Comparison of ENCODE assay signal across 7 mouse cellular contexts in genomic region chr8:70797081-70798070, GRCm38 (mm10). TPM values are rescaled to one million over a fixed set of nuclear protein-coding genes. Genes with fewer than 3 reads are reported as not detected.
A peak's percentile ranks its signal among the peaks of the same experiment; 100 is the strongest.
DNase-seq lines count a peak whose midpoint lies in the region; ATAC-seq lines count a peak whose summit lies in the region.

No protein-coding gene starts in this region.

- H3K4me3 ChIP-seq in intestine, embryonic 15.5 days (replicated peaks), result peak overlapping the region; percentile 57
- H3K4me3 ChIP-seq in midbrain, embryonic 10.5 days, result peak overlapping the region; percentile 69

- no peaks in the 10 kb centered on the region for H3K9me3 ChIP-seq in intestine, embryonic 15.5 days
- no peaks in the 10 kb centered on the region for H3K9me3 ChIP-seq in midbrain, embryonic 10.5 days (replicated peaks)

- peaks cover 24% of the 10 kb centered on the region; the same call in 1 of the 2 replicates for H3K27me3 ChIP-seq in intestine, embryonic 15.5 days (replicated peaks)
- peaks cover 87% of the 10 kb centered on the region for H3K27me3 ChIP-seq in midbrain, embryonic 10.5 days (ENCODE audit: low read depth, poor library complexity, severe bottlenecking)

- H3K9ac ChIP-seq in intestine, embryonic 15.5 days, result peak overlapping the region; percentile 70

- under 1% methylated on average over 55 of the region's 57 CpGs for WGBS in intestine, embryonic 15.5 days
- 1% methylated on average over 52 of the region's 57 CpGs for WGBS in midbrain, embryonic 10.5 days

- peak; percentile 96 for DNase-seq in adrenal gland, adult 2 months
- peak; percentile 94 for DNase-seq in embryo, embryonic 11 days
- DNase-seq in gastrocnemius, postnatal 25 days, result peak; percentile 87
- peak; percentile 87 to 95 for DNase-seq in left cerebral cortex, postnatal 25 days (ENCODE audit: low spot score in 2 of 2)
- DNase-seq in midbrain, embryonic 10.5 days (ENCODE audit: low spot score), result peak; percentile 93
- peak; percentile 74 for DNase-seq in skeletal muscle tissue, adult 2 months (ENCODE audit: low read depth, low spot score)

- no peaks in the 10 kb centered on the region for H3K36me3 ChIP-seq in intestine, embryonic 15.5 days
- no peaks in the 10 kb centered on the region for H3K36me3 ChIP-seq in midbrain, embryonic 10.5 days

- peak overlapping the region; percentile 88 for H3K4me2 ChIP-seq in intestine, embryonic 15.5 days (replicated peaks)

- peaks cover 29% of the 10 kb centered on the region for H3K4me1 ChIP-seq in intestine, embryonic 15.5 days (replicated peaks)
- peaks cover 52% of the 10 kb centered on the region for H3K4me1 ChIP-seq in midbrain, embryonic 10.5 days

- peak overlapping the region; percentile 83 for H3K27ac ChIP-seq in intestine, embryonic 15.5 days
- H3K27ac ChIP-seq in midbrain, embryonic 10.5 days (replicated peaks), result peak overlapping the region; percentile 86

- intact Hi-C loops in left cerebral cortex, postnatal 25 days (cut with DNase I), result loop anchor here (2.0 kb wide), 1 partner anchor 37 kb away; the partner anchor contains the start of gene Mpv17l2

- peak; percentile 86 for ATAC-seq in intestine, embryonic 15.5 days

RNA-seq across cellular contexts. Expression of gene Mast3, which starts 7.5 kb away (rescaled TPM):
- 10 to 100 TPM; 18.9 to 20.5 TPM for total RNA-seq in adrenal gland, adult 2 months (2021)
- 91.5 and 91.7 TPM in 2 replicates for polyA plus RNA-seq in adrenal gland, adult 2 months (2012; rRNA removed)
- total RNA-seq in gastrocnemius, postnatal 25 days (2021), result 1 to 10 TPM; 2.4 to 3.4 TPM
- polyA plus RNA-seq in intestine, embryonic 15.5 days (2015; fragmentation: Nextera tagmentation; extraction: Ambion mirVana), result 13.2 and 16.8 TPM in 2 replicates
- 100 to 1,000 TPM; 298 to 350 TPM for total RNA-seq in left cerebral cortex, postnatal 25 days (2021)
- polyA plus RNA-seq in midbrain, embryonic 10.5 days (2016; fragmentation: Nextera tagmentation; extraction: Ambion mirVana), result 9.8 and 12.1 TPM in 2 replicates

RNA-seq across cellular contexts. Expression of gene Il12rb1, which starts 10.9 kb away (rescaled TPM):
- under 1 TPM in 1 of 2 experiments, not detected in 1; 0.10 TPM for total RNA-seq in adrenal gland, adult 2 months (2021)
- polyA plus RNA-seq in adrenal gland, adult 2 months (2012; rRNA removed), result 0.28 and 0.41 TPM in 2 replicates
- total RNA-seq in gastrocnemius, postnatal 25 days (2021), result not detected
- 0.29 and 0.40 TPM in 2 replicates for polyA plus RNA-seq in intestine, embryonic 15.5 days (2015; fragmentation: Nextera tagmentation; extraction: Ambion mirVana)
- under 1 TPM; 0.80 to 0.83 TPM for total RNA-seq in left cerebral cortex, postnatal 25 days (2021)
- polyA plus RNA-seq in midbrain, embryonic 10.5 days (2016; fragmentation: Nextera tagmentation; extraction: Ambion mirVana), result 0.05 and 0.11 TPM in 2 replicates

RNA-seq across cellular contexts. Expression of gene Pik3r2, which starts 20.9 kb away (rescaled TPM):
- 10 to 100 TPM; 37.2 to 49.0 TPM for total RNA-seq in adrenal gland, adult 2 months (2021)
- 296 and 305 TPM in 2 replicates for polyA plus RNA-seq in adrenal gland, adult 2 months (2012; rRNA removed)
- total RNA-seq in gastrocnemius, postnatal 25 days (2021), result 10 to 100 TPM; 13.1 to 18.7 TPM
- 53.1 and 55.3 TPM in 2 replicates for polyA plus RNA-seq in intestine, embryonic 15.5 days (2015; fragmentation: Nextera tagmentation; extraction: Ambion mirVana)
- total RNA-seq in left cerebral cortex, postnatal 25 days (2021), result 100 to 1,000 TPM; 150 to 152 TPM
- polyA plus RNA-seq in midbrain, embryonic 10.5 days (2016; fragmentation: Nextera tagmentation; extraction: Ambion mirVana), result 66.2 and 66.6 TPM in 2 replicates

RNA-seq across cellular contexts. Expression of gene Mpv17l2, which starts 36.6 kb away (rescaled TPM):
- 100 to 1,000 TPM; 108 to 132 TPM for total RNA-seq in adrenal gland, adult 2 months (2021)
- polyA plus RNA-seq in adrenal gland, adult 2 months (2012; rRNA removed), result 359 and 417 TPM in 2 replicates
- total RNA-seq in gastrocnemius, postnatal 25 days (2021), result 10 to 100 TPM; 19.6 to 25.6 TPM
- polyA plus RNA-seq in intestine, embryonic 15.5 days (2015; fragmentation: Nextera tagmentation; extraction: Ambion mirVana), result 59.1 and 72.6 TPM in 2 replicates
- total RNA-seq in left cerebral cortex, postnatal 25 days (2021), result 10 to 100 TPM; 34.5 to 43.2 TPM
- polyA plus RNA-seq in midbrain, embryonic 10.5 days (2016; fragmentation: Nextera tagmentation; extraction: Ambion mirVana), result 31.7 and 34.6 TPM in 2 replicates

RNA-seq across cellular contexts. Expression of gene Arrdc2, which starts 42.1 kb away (rescaled TPM):
- 10 to 100 TPM in 1 of 2 experiments, 1 to 10 TPM in 1; 9.0 to 10.8 TPM for total RNA-seq in adrenal gland, adult 2 months (2021)
- 60.7 and 72.6 TPM in 2 replicates for polyA plus RNA-seq in adrenal gland, adult 2 months (2012; rRNA removed)
- total RNA-seq in gastrocnemius, postnatal 25 days (2021), result 10 to 100 TPM; 21.7 to 39.3 TPM
- 7.5 TPM in 2 replicates for polyA plus RNA-seq in intestine, embryonic 15.5 days (2015; fragmentation: Nextera tagmentation; extraction: Ambion mirVana)
- total RNA-seq in left cerebral cortex, postnatal 25 days (2021), result 10 to 100 TPM in 1 of 2 experiments, 1 to 10 TPM in 1; 9.5 to 12.2 TPM
- polyA plus RNA-seq in midbrain, embryonic 10.5 days (2016; fragmentation: Nextera tagmentation; extraction: Ambion mirVana), result 5.2 and 7.3 TPM in 2 replicates

Comparison
In these comparisons a context has a peak if more than half of its experiments do, and no peak if none do; other contexts are left out.
1. Peak in every context shown above with its lines: DNase-seq, ATAC-seq, H3K4me3 ChIP-seq and H3K27ac ChIP-seq.
2. RNA of gene Mast3, which starts 7.5 kb away (total RNA-seq): 298 to 350 TPM in left cerebral cortex, postnatal 25 days; 18.9 to 20.5 TPM in adrenal gland, adult 2 months and 2.4 to 3.4 TPM in gastrocnemius, postnatal 25 days; every median in the first group is over 10 times any median in the second.